Mouse (Mus musculus) embryonic facial prominence, embryonic 14.5 days (tissue): ENCODE measurements around the gene Ctnnbip1. TPM values are rescaled to one million over a fixed set of nuclear protein-coding genes. Genes with fewer than 3 reads are reported as not detected.
A peak's percentile ranks its signal among the peaks of the same experiment; 100 is the strongest.

ENCODE experiments used
- ATAC-seq: fragments of 200-750 bp; cut with Nextera tagmentation; 2 replicates; pipeline ENCODE4 v1.8.0; 2017; ENCODE audit warnings: low read depth, moderate number of reproducible peaks, moderate TSS enrichment
- DNase-seq: peaks from one replicate; pipeline ENCODE4 v3.0.0-alpha.2; 2015; ENCODE audit warnings: low spot score
- H3K27ac ChIP-seq: fragments of 300-500 bp; sonication (generic); replicated peaks from 2 replicates; pipeline ENCODE4 v1.5.1; 2014; ENCODE audit warnings: low read depth, mild to moderate bottlenecking, low read length, moderate library complexity
- H3K27me3 ChIP-seq: fragments of 300-500 bp; sonication (generic); replicated peaks from 2 replicates; pipeline ENCODE4 v1.6.1; 2014; ENCODE audit warnings: low read length; ENCODE audit not compliant: control insufficient read depth, insufficient read depth
- H3K36me3 ChIP-seq: fragments of 300-500 bp; sonication (generic); 2 replicates; pipeline ENCODE4 v1.6.1; 2014; ENCODE audit warnings: low read length, mixed read lengths; ENCODE audit not compliant: control insufficient read depth, insufficient read depth
- H3K4me1 ChIP-seq: fragments of 300-500 bp; sonication (generic); 2 replicates; pipeline ENCODE4 v1.6.1; 2014; ENCODE audit warnings: antibody characterized with exemption, low read length; ENCODE audit not compliant: control insufficient read depth, insufficient read depth
- H3K4me2 ChIP-seq: fragments of 300-500 bp; sonication (generic); 2 replicates; pipeline ENCODE4 v1.6.1; 2014; ENCODE audit warnings: low read depth, mild to moderate bottlenecking, low read length, moderate library complexity, mixed read lengths
- H3K4me3 ChIP-seq: fragments of 300-500 bp; sonication (generic); 2 replicates; pipeline ENCODE4 v1.5.1; 2014; ENCODE audit warnings: low read depth, mild to moderate bottlenecking, low read length
- H3K9ac ChIP-seq: fragments of 300-500 bp; sonication (generic); 2 replicates; pipeline ENCODE4 v1.6.1; 2014; ENCODE audit warnings: low read depth, mild to moderate bottlenecking, low read length, moderate library complexity, mixed read lengths
- H3K9me3 ChIP-seq: fragments of 300-500 bp; sonication (generic); 2 replicates; pipeline ENCODE4 v1.6.1; 2016; ENCODE audit warnings: low read length; ENCODE audit not compliant: control insufficient read depth
- WGBS: fragments of 180-500 bp; shearing (Covaris S2); extraction: QIAGEN DNeasy Blood & Tissue Kit; methylation state at CpG from one replicate; pipeline ENCODE4 v1.1.7; 2014; 5-methylcytosine and 5-hydroxymethylcytosine counted together
- polyA plus RNA-seq: library from polyadenylated mRNA; unstranded; fragments of >200 nt; fragmentation: Nextera tagmentation; extraction: Ambion mirVana; gene quantifications from 2 replicates; pipeline ENCODE4 v1.2.1, GENCODE M21; 2014

Ctnnbip1 gene
- polyA plus RNA-seq: 68.7 and 81.8 TPM in 2 replicates

- Histone ChIP-seq H3K4me3 (peak within 1 kb of the TSS; percentile 87), H3K9me3 (no peaks in the 10 kb centered on the region), H3K36me3 (no peaks in the 10 kb centered on the region), H3K9ac (peak within 1 kb of the TSS; percentile 95), H3K27ac (peak within 1 kb of the TSS; percentile 63), H3K27me3 (no peaks in the 10 kb centered on the region), H3K4me2 (peak within 1 kb of the TSS; percentile 95), H3K4me1 (peaks cover 7% of the 10 kb centered on the region; the same call in 1 of the 2 replicates)
- DNase-seq: peak; percentile 99
- ATAC-seq: peak; percentile 99
- 0% methylated on average over 22 of the region's 46 CpGs for WGBS
Measured at GRCm38 (mm10) chr4:149517868-149518340, at the start of gene Ctnnbip1. Gene Ctnnbip1, plus strand, starts transcription at chr4:149518236.

- H3K27me3 ChIP-seq: no peaks in the 10 kb centered on the region
- peaks cover 36% of the 10 kb centered on the region for H3K36me3 ChIP-seq
- DNase-seq (no peak), ATAC-seq (no peak)
- H3K9me3 ChIP-seq: no peaks in the 10 kb centered on the region
- no peaks in the 10 kb centered on the region for H3K4me1 ChIP-seq
- H3K27ac ChIP-seq: no peak overlapping the region
- 90% methylated on average over 3 of the region's 3 CpGs for WGBS
- no peak overlapping the region for H3K9ac ChIP-seq
- H3K4me2 ChIP-seq: no peak overlapping the region
- no peak overlapping the region for H3K4me3 ChIP-seq
Measured at GRCm38 (mm10) chr4:149469557-149469956, 48.5 kb upstream of the Ctnnbip1 start.

- Histone ChIP-seq H3K9me3 (no peaks in the 10 kb centered on the region), H3K27me3 (no peaks in the 10 kb centered on the region), H3K36me3 (peaks cover 22% of the 10 kb centered on the region), H3K4me2 (no peak overlapping the region), H3K4me1 (no peaks in the 10 kb centered on the region), H3K27ac (no peak overlapping the region), H3K4me3 (no peak overlapping the region), H3K9ac (no peak overlapping the region)
- ATAC-seq (no peak), DNase-seq (no peak)
- 83% methylated on average over 7 of the region's 7 CpGs for WGBS
Measured at GRCm38 (mm10) chr4:149475096-149475495, 42.9 kb upstream of the Ctnnbip1 start.

GRCm38 (mm10) chr4:149477078-149477477 lies 41.0 kb upstream of the Ctnnbip1 start, which contains the start of gene Tmem274:
Gene Tmem274, plus strand, starts transcription at chr4:149477378.
- WGBS: 78% methylated on average over 11 of the region's 11 CpGs
- Histone ChIP-seq H3K4me3 (no peak within 1 kb of the TSS), H3K9ac (no peak within 1 kb of the TSS), H3K4me2 (no peak within 1 kb of the TSS), H3K4me1 (no peaks in the 10 kb centered on the region), H3K27me3 (no peaks in the 10 kb centered on the region), H3K27ac (no peak within 1 kb of the TSS), H3K36me3 (peaks cover 14% of the 10 kb centered on the region; the same call in 1 of the 2 replicates), H3K9me3 (no peaks in the 10 kb centered on the region)
- no peak for DNase-seq
- ATAC-seq: peak; percentile 16; the same call in 1 of the 2 replicates

- ATAC-seq (0 out of 2 replicates have a peak, but pooled peaks have one; percentile 0), DNase-seq (no peak)
- Histone ChIP-seq H3K4me3 (peak overlapping the region; percentile 67), H3K27me3 (no peaks in the 10 kb centered on the region), H3K27ac (peak overlapping the region; percentile 74), H3K4me1 (peaks cover 11% of the 10 kb centered on the region; the same call in 1 of the 2 replicates), H3K9me3 (no peaks in the 10 kb centered on the region), H3K4me2 (peak overlapping the region; percentile 80), H3K9ac (peak overlapping the region; percentile 77), H3K36me3 (peaks cover 30% of the 10 kb centered on the region)
- WGBS: 40% methylated on average over 3 of the region's 3 CpGs
Measured at GRCm38 (mm10) chr4:149484566-149484965, 33.5 kb upstream of the Ctnnbip1 start.

- no peaks in the 10 kb centered on the region for H3K27me3 ChIP-seq
- peaks cover 11% of the 10 kb centered on the region; the same call in 1 of the 2 replicates for H3K4me1 ChIP-seq
- 0% methylated on average over 30 of the region's 60 CpGs for WGBS
- peak within 1 kb of the TSS; percentile 67 for H3K4me3 ChIP-seq
- ATAC-seq (peak; percentile 98), DNase-seq (peak; percentile 97)
- H3K36me3 ChIP-seq: peaks cover 36% of the 10 kb centered on the region
- peak within 1 kb of the TSS; percentile 77 for H3K9ac ChIP-seq
- H3K4me2 ChIP-seq: peak within 1 kb of the TSS; percentile 80
- no peaks in the 10 kb centered on the region for H3K9me3 ChIP-seq
- peak within 1 kb of the TSS; percentile 74 for H3K27ac ChIP-seq
Measured at GRCm38 (mm10) chr4:149485053-149485824, 32.8 kb upstream of the Ctnnbip1 start, which contains the start of the genes Nmnat1 and Lzic. Gene Nmnat1, minus strand, starts transcription at chr4:149485202. Gene Lzic, plus strand, starts transcription at chr4:149485229.

- DNase-seq (peak; percentile 80), ATAC-seq (0 out of 2 replicates have a peak, but pooled peaks have one; percentile 20)
- H3K4me3 ChIP-seq: peak overlapping the region; percentile 67
- H3K4me1 ChIP-seq: peaks cover 11% of the 10 kb centered on the region; the same call in 1 of the 2 replicates
- no peaks in the 10 kb centered on the region for H3K27me3 ChIP-seq
- H3K36me3 ChIP-seq: peaks cover 37% of the 10 kb centered on the region
- WGBS: under 1% methylated on average over 10 of the region's 10 CpGs
- H3K9ac ChIP-seq: peak overlapping the region; percentile 77
- peak overlapping the region; percentile 40 for H3K27ac ChIP-seq
- H3K4me2 ChIP-seq: peak overlapping the region; percentile 80
- H3K9me3 ChIP-seq: no peaks in the 10 kb centered on the region
Measured at GRCm38 (mm10) chr4:149485825-149486206, 32.2 kb upstream of the Ctnnbip1 start.

- peaks cover 54% of the 10 kb centered on the region for H3K36me3 ChIP-seq
- H3K27ac ChIP-seq: no peak overlapping the region
- H3K4me2 ChIP-seq: no peak overlapping the region
- no peak for DNase-seq
- WGBS: 92% methylated on average over 12 of the region's 12 CpGs
- no peak for ATAC-seq
- H3K9ac ChIP-seq: no peak overlapping the region
- no peak overlapping the region for H3K4me3 ChIP-seq
- peaks cover 11% of the 10 kb centered on the region; the same call in 1 of the 2 replicates for H3K4me1 ChIP-seq
- H3K9me3 ChIP-seq: no peaks in the 10 kb centered on the region
- no peaks in the 10 kb centered on the region for H3K27me3 ChIP-seq
Measured at GRCm38 (mm10) chr4:149487729-149488128, 30.3 kb upstream of the Ctnnbip1 start.
